Mouse (Mus musculus) neural tube, embryonic 13.5 days (tissue): Measurements from ENCODE around the gene Qpctl. TPM values are rescaled to one million over a fixed set of nuclear protein-coding genes. Genes with fewer than 3 reads are reported as not detected.
A peak's percentile ranks its signal among the peaks of the same experiment; 100 is the strongest.

Source experiments
- ATAC-seq: fragments of 200-750 bp; cut with Nextera tagmentation; 2 replicates; pipeline ENCODE4 v1.8.0; 2017; ENCODE audit warnings: low read depth, mild to moderate bottlenecking, moderate TSS enrichment, moderate library complexity
- H3K27ac ChIP-seq: fragments of 300-500 bp; sonication (generic); replicated peaks from 2 replicates; pipeline ENCODE4 v1.5.1; 2015; ENCODE audit warnings: moderate library complexity, mild to moderate bottlenecking, inconsistent platforms
- H3K27me3 ChIP-seq: fragments of 300-500 bp; sonication (generic); 2 replicates; pipeline ENCODE4 v1.6.1; 2015; ENCODE audit warnings: mild to moderate bottlenecking, inconsistent platforms
- H3K36me3 ChIP-seq: fragments of 300-500 bp; sonication (generic); 2 replicates; pipeline ENCODE4 v1.6.1; 2015; ENCODE audit warnings: mild to moderate bottlenecking, inconsistent platforms
- H3K4me1 ChIP-seq: fragments of 300-500 bp; sonication (generic); replicated peaks from 2 replicates; pipeline ENCODE4 v1.6.1; 2015; ENCODE audit warnings: inconsistent platforms
- H3K4me2 ChIP-seq: fragments of 300-500 bp; sonication (generic); 2 replicates; pipeline ENCODE4 v1.6.1; 2015; ENCODE audit warnings: inconsistent platforms, mild to moderate bottlenecking, moderate library complexity
- H3K4me3 ChIP-seq: fragments of 300-500 bp; sonication (generic); 2 replicates; pipeline ENCODE4 v1.5.1; 2015; ENCODE audit warnings: mild to moderate bottlenecking, inconsistent platforms
- H3K9ac ChIP-seq: fragments of 300-500 bp; sonication (generic); 2 replicates; pipeline ENCODE4 v1.6.1; 2015; ENCODE audit warnings: moderate library complexity, mild to moderate bottlenecking, inconsistent platforms
- H3K9me3 ChIP-seq: fragments of 300-500 bp; sonication (generic); 2 replicates; pipeline ENCODE4 v1.6.1; 2016; ENCODE audit warnings: inconsistent platforms
- WGBS: fragments of 180-500 bp; shearing (Covaris S2); methylation state at CpG from one replicate; pipeline ENCODE4 v1.1.7; 2015; 5-methylcytosine and 5-hydroxymethylcytosine counted together
- microRNA counts: library from miRNA; unstranded; fragments of <30 nt; microRNA quantifications from one replicate; lab custom pipeline; 2016
- microRNA-seq: library from miRNA; unstranded; fragments of <30 nt; microRNA quantifications from one replicate; pipeline ENCODE4, GENCODE M21; 2016
- polyA plus RNA-seq: library from polyadenylated mRNA; unstranded; fragments of >200 nt; fragmentation: Nextera tagmentation; extraction: Ambion mirVana; gene quantifications from 2 replicates; pipeline ENCODE4 v1.2.1, GENCODE M21; 2015

Qpctl gene
- polyA plus RNA-seq, 1 experiment from 2014 or later, result 22.2 TPM

- ATAC-seq, result peak; percentile 87
- WGBS, result under 1% methylated on average over 45 of the region's 45 CpGs
- peak overlapping the region; percentile 72 for H3K9ac ChIP-seq
- H3K9me3 ChIP-seq, result no peaks in the 10 kb centered on the region
- H3K4me3 ChIP-seq, result peak overlapping the region; percentile 59
- H3K4me2 ChIP-seq, result peak overlapping the region; percentile 95
- peaks cover 42% of the 10 kb centered on the region for H3K27me3 ChIP-seq
- peak overlapping the region; percentile 86 for H3K27ac ChIP-seq
- peaks cover 58% of the 10 kb centered on the region for H3K4me1 ChIP-seq
- H3K36me3 ChIP-seq, result peaks cover 31% of the 10 kb centered on the region
Measured at GRCm38 (mm10) chr7:19093537-19094385, 55.3 kb downstream of the Qpctl start.

- H3K4me3 ChIP-seq, result peak overlapping the region; percentile 59
- H3K4me2 ChIP-seq, result peak overlapping the region; percentile 95
- H3K4me1 ChIP-seq, result peaks cover 58% of the 10 kb centered on the region
- no peaks in the 10 kb centered on the region for H3K9me3 ChIP-seq
- H3K9ac ChIP-seq, result peak overlapping the region; percentile 56
- WGBS, result under 1% methylated on average over 14 of the region's 15 CpGs
- H3K27me3 ChIP-seq, result peaks cover 42% of the 10 kb centered on the region
- peaks cover 37% of the 10 kb centered on the region for H3K36me3 ChIP-seq
- peak overlapping the region; percentile 78 for H3K27ac ChIP-seq
- ATAC-seq, result peak; percentile 45
Measured at GRCm38 (mm10) chr7:19093174-19093521, 55.9 kb downstream of the Qpctl start.

- Histone ChIP-seq H3K9ac (peak overlapping the region; percentile 56), H3K9me3 (no peaks in the 10 kb centered on the region), H3K4me1 (peaks cover 58% of the 10 kb centered on the region), H3K4me3 (peak overlapping the region; percentile 59), H3K4me2 (peak overlapping the region; percentile 95), H3K27ac (peak overlapping the region; percentile 78), H3K27me3 (peaks cover 42% of the 10 kb centered on the region), H3K36me3 (peaks cover 42% of the 10 kb centered on the region)
- 5% methylated on average over 38 of the region's 38 CpGs for WGBS
- peak; percentile 41 for ATAC-seq
Measured at GRCm38 (mm10) chr7:19092381-19093173, 56.5 kb downstream of the Qpctl start.

- Histone ChIP-seq H3K9me3 (no peaks in the 10 kb centered on the region), H3K27ac (no peak overlapping the region), H3K27me3 (peaks cover 42% of the 10 kb centered on the region), H3K4me1 (peaks cover 55% of the 10 kb centered on the region), H3K4me2 (peak overlapping the region; percentile 95), H3K9ac (peak overlapping the region; percentile 56), H3K36me3 (peaks cover 49% of the 10 kb centered on the region), H3K4me3 (0 out of 2 replicates have a peak overlapping the region, but pooled peaks have one; percentile 59)
- WGBS, result 28% methylated on average over 17 of the region's 17 CpGs
- no peak for ATAC-seq
Measured at GRCm38 (mm10) chr7:19091913-19092312, 57.2 kb downstream of the Qpctl start.

MicroRNAs within 50 kb of the gene (microRNA counts, 519-probe panel; counts per million panel counts)
- not detected for microRNA mmu-miR-330 (lab: Ali Mortazavi, UCI)

Small RNA genes lying within 50 kb of the gene (microRNA-seq; reads per million reads assigned to microRNA genes)
- gene Mir330, result 292 reads per million, percentile 69 among the genes with 10 or more reads in this experiment

Other genes starting within 250 kb of the Qpctl start
- gene Ccdc61, start 238.9 kb downstream of the Qpctl start, polyA plus RNA-seq, result 19.7 and 23.0 TPM in 2 replicates
- 9.7 and 10.7 TPM in 2 replicates for gene Nova2, start 223.4 kb downstream of the Qpctl start, polyA plus RNA-seq
- 0.56 TPM in 2 replicates for gene Nanos2, start 161.9 kb downstream of the Qpctl start, polyA plus RNA-seq
- gene Mypop, start 158.0 kb downstream of the Qpctl start, polyA plus RNA-seq, result 5.8 and 7.4 TPM in 2 replicates
- 28.4 and 29.9 TPM in 2 replicates for gene Irf2bp1, start 145.2 kb downstream of the Qpctl start, polyA plus RNA-seq
- gene Foxa3, start 125.8 kb downstream of the Qpctl start, polyA plus RNA-seq, result 0.13 and 0.14 TPM in 2 replicates
- 30.4 and 32.7 TPM in 2 replicates for gene Sympk, start 124.9 kb downstream of the Qpctl start, polyA plus RNA-seq
- gene Rsph6a, start 94.6 kb downstream of the Qpctl start, polyA plus RNA-seq, result not detected in 2 replicates
- 25.1 and 26.0 TPM in 2 replicates for gene Dmwd, start 73.1 kb downstream of the Qpctl start, polyA plus RNA-seq
- gene Dmpk, start 65.4 kb downstream of the Qpctl start, polyA plus RNA-seq, result 10.5 and 10.7 TPM in 2 replicates
- gene Six5, start 54.7 kb downstream of the Qpctl start, polyA plus RNA-seq, result 2.5 and 3.2 TPM in 2 replicates
- gene Gm4969, start 30.9 kb downstream of the Qpctl start, polyA plus RNA-seq, result 2.1 and 2.3 TPM in 2 replicates
- gene Fbxo46, start 29.4 kb downstream of the Qpctl start, polyA plus RNA-seq, result 17.7 and 18.1 TPM in 2 replicates
- 108 and 118 TPM in 2 replicates for gene Snrpd2, start 431 bp upstream of the Qpctl start, polyA plus RNA-seq
- 1.3 and 1.4 TPM in 2 replicates for gene Gipr, start 16.8 kb upstream of the Qpctl start, polyA plus RNA-seq
- gene Eml2, start 27.1 kb upstream of the Qpctl start, polyA plus RNA-seq, result 6.8 and 8.1 TPM in 2 replicates
- 2.0 and 2.6 TPM in 2 replicates for gene Gpr4, start 63.2 kb upstream of the Qpctl start, polyA plus RNA-seq
- 38.7 and 39.9 TPM in 2 replicates for gene Opa3, start 79.0 kb upstream of the Qpctl start, polyA plus RNA-seq
- 41.2 and 46.3 TPM in 2 replicates for gene Vasp, start 122.5 kb upstream of the Qpctl start, polyA plus RNA-seq
- 0.41 and 0.59 TPM in 2 replicates for gene Ppm1n, start 130.8 kb upstream of the Qpctl start, polyA plus RNA-seq
- gene Rtn2, start 133.3 kb upstream of the Qpctl start, polyA plus RNA-seq, result 103 and 117 TPM in 2 replicates
- 0.06 and 0.19 TPM in 2 replicates for gene Fosb, start 160.8 kb upstream of the Qpctl start, polyA plus RNA-seq
- 90.7 and 96.1 TPM in 2 replicates for gene Ercc1, start 195.5 kb upstream of the Qpctl start, polyA plus RNA-seq
- gene Cd3eap, start 210.2 kb upstream of the Qpctl start, polyA plus RNA-seq, result 19.8 and 21.1 TPM in 2 replicates
- gene Ppp1r13l, start 210.5 kb upstream of the Qpctl start, polyA plus RNA-seq, result 1.2 and 3.4 TPM in 2 replicates
- 18.6 and 20.5 TPM in 2 replicates for gene Ercc2, start 232.7 kb upstream of the Qpctl start, polyA plus RNA-seq